Mouse (Mus musculus) CH12F3 (cell line): ENCODE measurements around the gene Trip10.

Experiments used
- in situ Hi-C: fragments of 300-500 bp; cut with MboI; formaldehyde crosslinking; loops from 2 replicates; pipeline ENCODE4 v1.14.3; 2020; ENCODE audit warnings: low sequenced_read_pairs

Gene Trip10

DNA sequence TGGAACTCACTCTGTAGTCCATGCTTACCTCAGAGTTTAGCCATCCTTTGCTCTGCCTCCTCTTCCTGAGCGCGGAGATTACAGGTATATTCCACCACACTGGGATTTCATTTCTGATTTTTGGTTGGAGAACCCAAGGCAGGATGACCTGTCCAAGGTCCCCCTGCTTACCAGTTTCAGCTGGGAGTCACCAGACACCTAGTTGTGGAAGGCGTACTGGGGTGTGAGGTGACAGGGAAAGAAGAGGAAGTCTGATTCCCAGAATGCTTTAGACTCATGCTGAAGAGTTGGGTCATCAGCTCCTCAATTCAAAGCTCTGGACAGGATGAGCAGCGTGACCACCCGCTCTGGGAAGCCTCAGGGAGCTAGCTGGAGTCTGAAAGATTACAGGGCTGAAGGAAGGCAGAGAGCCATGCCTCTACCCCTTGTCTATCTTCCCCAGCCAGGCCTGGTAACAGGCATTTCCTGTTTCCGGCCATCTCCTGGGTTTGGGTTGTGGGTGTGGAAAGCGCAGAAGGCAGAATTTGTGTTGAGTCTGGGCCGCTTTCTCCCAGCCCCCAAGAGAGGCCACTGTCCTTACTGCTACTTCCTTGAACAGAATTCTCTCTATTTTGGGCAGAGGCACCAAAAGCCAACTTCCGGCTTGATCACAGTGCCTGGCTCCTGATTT is 40.9 kb downstream of the Trip10 start:
- in situ Hi-C loops, result no loop called here

DNA sequence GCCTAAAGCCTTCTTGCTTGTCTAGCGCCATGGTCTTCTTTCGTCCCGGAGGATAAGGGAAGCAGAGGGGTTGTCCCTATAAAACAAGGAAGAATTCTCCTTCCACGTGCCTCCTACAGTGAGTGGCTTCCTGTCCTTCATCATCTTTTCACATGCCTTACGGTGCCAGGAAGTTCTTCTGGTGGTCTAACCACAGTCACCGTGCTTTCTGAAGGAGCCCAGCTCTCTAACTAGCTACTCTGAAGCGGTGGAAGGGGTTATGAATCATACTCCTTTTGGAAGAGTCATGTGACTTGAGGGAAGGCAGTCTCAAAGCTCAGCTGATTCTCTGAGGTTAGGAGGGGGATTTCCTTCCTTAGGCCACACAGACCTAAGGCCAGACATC is 41.4 kb downstream of the Trip10 start:
- in situ Hi-C loops, result no loop called here

- in situ Hi-C loops, result no loop called here
These were observed 43.0 kb downstream of the Trip10 start for GRCm38 (mm10) chr17:57292302-57292701.

DNA sequence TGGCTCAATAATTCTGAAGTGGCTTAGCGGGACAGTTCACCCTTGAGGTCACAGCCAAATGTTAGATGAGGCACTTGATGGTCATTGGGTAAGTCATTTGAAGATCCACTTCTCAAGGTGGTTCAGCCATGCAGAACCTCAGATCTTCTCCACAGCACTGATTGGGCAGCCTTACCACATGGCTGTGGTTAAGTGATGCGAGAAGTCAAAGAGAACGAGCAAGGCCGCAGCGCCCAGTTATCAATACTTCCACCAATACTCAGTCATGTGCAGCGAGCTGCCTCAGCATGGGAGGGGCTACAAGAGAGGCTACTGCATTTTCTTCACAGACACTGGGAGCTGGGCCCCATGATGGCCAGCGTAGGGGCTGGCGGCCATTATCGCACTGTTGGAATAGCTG is 43.7 kb downstream of the Trip10 start:
- in situ Hi-C loops, result no loop called here

DNA sequence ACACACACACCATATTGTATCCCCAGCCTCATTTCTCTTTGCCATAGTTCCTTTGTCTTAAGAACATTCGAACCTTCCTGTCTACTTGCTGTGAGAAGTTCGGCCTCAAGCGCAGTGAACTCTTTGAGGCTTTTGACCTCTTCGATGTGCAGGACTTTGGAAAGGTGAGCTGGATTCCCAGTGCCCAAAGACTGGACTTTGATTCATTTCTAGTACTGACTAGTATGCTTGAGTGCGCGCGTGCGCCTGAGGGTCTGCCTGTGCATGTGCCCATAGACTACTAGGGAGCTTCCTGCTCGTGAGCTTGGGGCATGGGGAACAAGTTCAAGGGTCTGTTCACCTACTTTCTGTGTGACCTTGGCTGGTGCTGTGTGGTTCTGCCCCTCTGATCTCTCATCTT is 46.7 kb downstream of the Trip10 start:
- in situ Hi-C loops, result no loop called here

DNA sequence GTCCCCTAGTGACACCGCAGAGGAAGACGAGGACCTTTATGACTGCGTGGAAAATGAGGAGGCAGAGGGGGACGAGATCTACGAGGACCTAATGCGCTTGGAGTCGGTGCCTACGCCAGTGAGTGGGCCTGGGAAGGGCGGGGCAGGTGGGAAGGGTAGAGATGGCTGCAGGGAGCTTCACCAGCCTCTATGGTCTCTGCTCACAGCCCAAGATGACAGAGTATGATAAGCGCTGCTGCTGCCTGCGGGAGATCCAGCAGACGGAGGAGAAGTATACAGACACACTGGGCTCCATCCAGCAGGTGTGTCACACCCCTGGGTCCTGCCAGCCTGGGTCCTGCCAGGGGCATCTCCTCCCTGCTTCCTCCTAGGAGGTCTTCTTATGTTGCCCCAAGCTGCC is 47.8 kb downstream of the Trip10 start:
- in situ Hi-C loops, result no loop called here

GRCm38 (mm10) chr17:57305593-57305992 is 56.3 kb downstream of the Trip10 start:
- in situ Hi-C loops, result no loop called here

- in situ Hi-C loops, result no loop called here
These were observed 57.8 kb downstream of the Trip10 start for GRCm38 (mm10) chr17:57307074-57307473.

DNA sequence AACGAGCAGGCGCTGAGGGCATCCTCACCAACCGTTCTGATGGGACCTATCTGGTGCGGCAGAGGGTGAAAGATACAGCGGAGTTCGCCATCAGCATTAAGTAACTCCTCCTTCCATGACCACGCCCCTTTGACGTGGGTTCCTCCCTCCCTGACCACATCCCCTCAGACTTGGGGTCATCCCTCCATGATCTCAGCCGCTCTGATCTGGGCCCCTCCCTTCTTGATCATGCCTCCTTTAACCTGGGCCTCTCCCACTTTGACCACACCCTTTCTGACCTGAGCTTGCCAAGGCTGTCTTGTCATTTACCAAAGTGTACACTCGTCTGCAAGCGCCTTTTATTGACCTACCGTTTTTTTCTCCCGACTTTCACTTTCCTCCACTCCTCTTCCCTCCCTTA is 62.5 kb downstream of the Trip10 start:
- in situ Hi-C loops, result no loop called here
